Mouse (Mus musculus) ES-Bruce4 (cell line): ENCODE results near the gene P2ry14.

Source experiments
- CTCF ChIP-seq: IDR thresholded peaks from one replicate; pipeline ENCODE4 v1.8.1; 2011; ENCODE audit warnings: low read depth, low read length
- EP300 ChIP-seq: IDR thresholded peaks from 2 replicates; pipeline ENCODE4 v1.6.1; 2011; ENCODE audit warnings: low read depth, low read length; ENCODE audit not compliant: insufficient read depth

GRCm38 (mm10) chr3:59155404-59155803 is 2.0 kb upstream of the P2ry14 start:
- TF ChIP-seq EP300, result no peak
- no peak for TF ChIP-seq CTCF
